Mouse (Mus musculus) olfactory bulb, adult 2 months (tissue): ENCODE results near the gene Abt1.

Experiments used
- CTCF ChIP-seq: fragments of 200-500 bp; IDR thresholded peaks from 2 replicates; pipeline ENCODE4 v1.5.1; 2012; ENCODE audit warnings: low read depth, mild to moderate bottlenecking, low read length, moderate library complexity; ENCODE audit not compliant: insufficient read depth
- POLR2A ChIP-seq: fragments of 200-500 bp; IDR thresholded peaks from 2 replicates; pipeline ENCODE4 v1.6.1; 2012; ENCODE audit warnings: mild to moderate bottlenecking, low read depth, low read length, moderate library complexity; ENCODE audit not compliant: insufficient read depth

DNA sequence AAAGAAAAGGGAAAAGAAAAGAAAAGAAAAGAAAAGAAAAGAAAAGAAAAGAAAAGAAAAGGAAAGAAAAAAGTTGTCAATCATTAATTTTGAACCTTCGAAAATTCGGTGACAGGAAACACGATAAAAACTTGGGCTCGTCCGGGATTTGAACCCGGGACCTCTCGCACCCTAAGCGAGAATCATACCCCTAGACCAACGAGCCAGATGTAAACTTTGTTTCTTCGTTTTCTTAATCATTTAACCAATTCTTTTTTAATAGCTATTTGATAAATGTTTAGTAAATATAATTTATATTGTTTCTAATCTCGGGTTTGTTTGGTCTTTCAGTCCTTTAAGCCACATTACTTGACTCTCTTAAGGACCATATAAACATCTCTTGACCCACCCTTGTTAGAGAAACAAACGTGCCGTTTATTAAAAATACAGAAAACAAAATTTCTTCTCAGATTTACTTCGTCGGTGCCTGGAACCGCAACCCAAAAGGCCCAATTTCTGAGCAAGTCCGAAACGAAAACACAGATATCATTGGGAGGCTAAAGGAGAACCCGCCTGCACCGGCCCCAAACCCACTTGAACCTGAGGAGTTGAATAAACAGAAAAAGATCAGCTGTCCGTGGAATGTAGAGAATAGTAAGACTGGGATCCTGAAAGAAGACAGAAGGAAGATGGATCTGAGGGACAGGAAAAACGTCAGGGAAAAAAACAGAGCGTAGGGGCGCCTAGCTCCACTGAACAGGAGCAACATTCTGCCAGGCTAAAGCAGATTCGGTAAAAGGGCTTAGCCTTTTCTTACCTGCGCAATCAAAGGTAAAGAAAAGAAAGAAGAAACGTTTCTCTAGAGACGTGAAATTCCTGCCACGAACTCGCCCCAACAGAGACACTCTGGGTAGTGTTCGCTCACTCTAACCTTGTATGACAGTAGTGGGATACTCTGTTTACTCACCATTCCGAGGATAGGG is 13.5 kb upstream of the Abt1 start:
- TF ChIP-seq POLR2A (no peak), CTCF (no peak)
